Mouse (Mus musculus) heart, postnatal 0 days (tissue): ENCODE results near the gene Adamts6.

ENCODE experiments used
- CTCF ChIP-seq: IDR thresholded peaks from 2 replicates; pipeline ENCODE4 v1.5.1; 2016; ENCODE audit warnings: antibody characterized with exemption, control low read depth, low read depth
- EP300 ChIP-seq: IDR thresholded peaks from 2 replicates; pipeline ENCODE4 v1.6.1; 2016; ENCODE audit warnings: antibody characterized with exemption, low read depth

- TF ChIP-seq CTCF (no peak), EP300 (no peak)
Measured at GRCm38 (mm10) chr13:104532723-104533122, 245.1 kb downstream of the Adamts6 start.
